Mouse (Mus musculus) layer of hippocampus, adult 11-12 months (tissue): ENCODE data around the gene Acsm2.
"Not testable (repeated sequence)": the region's sequence is repeated elsewhere in the genome, so short reads cannot be mapped to it uniquely, and the experiment has no call there.

Source experiments
- DNase-seq: peaks from one replicate; pipeline ENCODE4 v3.0.0; 2022; ENCODE audit warnings: low spot score

Acsm2 gene

GRCm38 (mm10) chr7:119562476-119562875, 8.3 kb downstream of the Acsm2 start:
- DNase-seq: not testable (repeated sequence)

GRCm38 (mm10) chr7:119594530-119595107, 40.5 kb downstream of the Acsm2 start:
- no peak for DNase-seq

- DNase-seq: no peak
Observed at GRCm38 (mm10) chr7:119595306-119595705, 41.2 kb downstream of the Acsm2 start.

GRCm38 (mm10) chr7:119596536-119596935, 42.4 kb downstream of the Acsm2 start:
- no peak for DNase-seq

GRCm38 (mm10) chr7:119601195-119601953, 47.2 kb downstream of the Acsm2 start:
- DNase-seq: no peak

GRCm38 (mm10) chr7:119601954-119602317, 47.8 kb downstream of the Acsm2 start:
- no peak for DNase-seq

GRCm38 (mm10) chr7:119604903-119605483, 50.9 kb downstream of the Acsm2 start:
- DNase-seq: no peak

GRCm38 (mm10) chr7:119605926-119606663, 52.0 kb downstream of the Acsm2 start:
- DNase-seq: no peak

- DNase-seq: no peak
Observed at GRCm38 (mm10) chr7:119606664-119607076, 52.5 kb downstream of the Acsm2 start, which contains the start of gene Acsm1. Acsm1 (plus strand) TSS chr7:119607026.

- no peak for DNase-seq
Observed at GRCm38 (mm10) chr7:119607796-119608515, 53.8 kb downstream of the Acsm2 start.

GRCm38 (mm10) chr7:119616531-119616930, 62.4 kb downstream of the Acsm2 start:
- DNase-seq: no peak

GRCm38 (mm10) chr7:119617593-119617992, 63.5 kb downstream of the Acsm2 start:
- no peak for DNase-seq

- no peak for DNase-seq
Observed at GRCm38 (mm10) chr7:119618209-119618935, 64.2 kb downstream of the Acsm2 start.

- no peak for DNase-seq
Observed at GRCm38 (mm10) chr7:119620157-119620556, 66.0 kb downstream of the Acsm2 start.

- no peak for DNase-seq
Observed at GRCm38 (mm10) chr7:119638773-119639172, 84.6 kb downstream of the Acsm2 start.

GRCm38 (mm10) chr7:119642307-119642706, 88.2 kb downstream of the Acsm2 start:
- DNase-seq: no peak
